Mouse (Mus musculus): ENCODE data around the gene 1700018B08Rik.
A peak's percentile ranks its signal among the peaks of the same experiment; 100 is the strongest.

Gene 1700018B08Rik

GRCm38 (mm10) chr8:121562941-121563351 is 18.8 kb upstream of the 1700018B08Rik start:
- DNase-seq (ENCODE audit: low spot score in 2 of 2), result no peak

- no peak for DNase-seq (ENCODE audit: low spot score in 2 of 2)
These were observed 17.7 kb upstream of the 1700018B08Rik start for GRCm38 (mm10) chr8:121561636-121562345.

GRCm38 (mm10) chr8:121560432-121561100 is 16.4 kb upstream of the 1700018B08Rik start:
- no peak for DNase-seq (ENCODE audit: low spot score in 2 of 2)

GRCm38 (mm10) chr8:121559801-121560200 is 15.7 kb upstream of the 1700018B08Rik start:
- no peak for DNase-seq (ENCODE audit: low spot score in 2 of 2)

- peak in 1 of 2 experiments; percentile 23 for DNase-seq (ENCODE audit: low spot score in 2 of 2)
These were observed 14.4 kb upstream of the 1700018B08Rik start for GRCm38 (mm10) chr8:121558538-121558937.

GRCm38 (mm10) chr8:121557746-121558145 is 13.6 kb upstream of the 1700018B08Rik start:
- DNase-seq (ENCODE audit: low spot score in 2 of 2), result no peak

GRCm38 (mm10) chr8:121553831-121554475 is 9.8 kb upstream of the 1700018B08Rik start:
- peak in 1 of 2 experiments; percentile 22 for DNase-seq (ENCODE audit: low spot score in 2 of 2)

- DNase-seq (ENCODE audit: low spot score in 2 of 2), result peak in 1 of 2 experiments; percentile 17
These were observed 8.4 kb upstream of the 1700018B08Rik start for GRCm38 (mm10) chr8:121552506-121552905.

- peak in 1 of 2 experiments; percentile 17 for DNase-seq (ENCODE audit: low spot score in 2 of 2)
These were observed 7.2 kb upstream of the 1700018B08Rik start for GRCm38 (mm10) chr8:121551065-121551985.

GRCm38 (mm10) chr8:121550056-121550455 is 5.9 kb upstream of the 1700018B08Rik start:
- peak in 1 of 2 experiments; percentile 21 for DNase-seq (ENCODE audit: low spot score in 2 of 2)

- DNase-seq (ENCODE audit: low spot score in 2 of 2), result peak; percentile 79 to 83
These were observed 3.0 kb upstream of the 1700018B08Rik start for GRCm38 (mm10) chr8:121547132-121547531.

- no peak for DNase-seq (ENCODE audit: low spot score in 2 of 2)
These were observed 816 bp upstream of the 1700018B08Rik start for GRCm38 (mm10) chr8:121544936-121545335.

GRCm38 (mm10) chr8:121542901-121543300 is 1.2 kb downstream of the 1700018B08Rik start:
- DNase-seq (ENCODE audit: low spot score in 2 of 2), result no peak

GRCm38 (mm10) chr8:121541862-121542261 is 2.3 kb downstream of the 1700018B08Rik start:
- peak; percentile 16 to 22 for DNase-seq (ENCODE audit: low spot score in 2 of 2)

GRCm38 (mm10) chr8:121532381-121532780 is 11.7 kb downstream of the 1700018B08Rik start:
- DNase-seq (ENCODE audit: low spot score in 2 of 2), result peak in 1 of 2 experiments; percentile 31

- peak in 1 of 2 experiments; percentile 5 for DNase-seq (ENCODE audit: low spot score in 2 of 2)
These were observed 13.5 kb downstream of the 1700018B08Rik start for GRCm38 (mm10) chr8:121530639-121531038.

GRCm38 (mm10) chr8:121528790-121529189 is 15.3 kb downstream of the 1700018B08Rik start:
- peak in 1 of 2 experiments; percentile 18 for DNase-seq (ENCODE audit: low spot score in 2 of 2)

GRCm38 (mm10) chr8:121527751-121528150 is 16.4 kb downstream of the 1700018B08Rik start:
- DNase-seq (ENCODE audit: low spot score in 2 of 2), result no peak

- no peak for DNase-seq (ENCODE audit: low spot score in 2 of 2)
These were observed 17.1 kb downstream of the 1700018B08Rik start for GRCm38 (mm10) chr8:121526811-121527550.

- no peak for DNase-seq (ENCODE audit: low spot score in 2 of 2)
These were observed 18.9 kb downstream of the 1700018B08Rik start for GRCm38 (mm10) chr8:121525111-121525818.

All from right cerebral cortex, postnatal 10 days (tissue).